Mouse (Mus musculus): ENCODE measurements at regions not wholly inside any gene's neighbourhood (a gene's known extent, or its start where the extent isn't known, plus 50 kb on each side); places are given as distances from the start of the nearest gene placed in this dataset.

DNA sequence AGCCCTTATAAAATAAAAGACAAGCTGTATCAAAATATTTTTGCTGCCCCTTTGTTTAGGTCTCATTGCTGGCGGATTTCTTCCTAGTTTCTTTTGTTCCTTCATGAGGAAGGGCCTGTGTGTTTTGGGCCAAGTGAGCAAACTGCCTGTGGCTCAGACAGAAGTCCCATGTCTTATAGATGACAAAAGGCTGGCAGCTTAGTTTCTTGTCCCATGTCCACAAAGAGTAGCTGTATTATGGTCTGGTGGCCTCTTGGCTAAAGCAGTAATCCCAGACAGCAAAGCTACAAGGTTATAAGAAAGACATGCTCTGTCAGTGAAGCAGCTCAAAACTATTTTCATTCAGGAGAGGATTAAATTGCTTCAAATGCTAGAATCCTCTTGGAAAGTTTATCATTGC lies 103.1 kb upstream of the Kcnab1 start:
- Histone ChIP-seq H3K4me1 (replicated peaks) (no peaks in the 10 kb centered on the region), H3K27ac (no peak overlapping the region), H3K36me3 (no peaks in the 10 kb centered on the region), H3K9ac (no peak overlapping the region), H3K9me3 (replicated peaks) (no peaks in the 10 kb centered on the region), H3K4me3 (no peak overlapping the region), H3K4me2 (no peak overlapping the region), H3K27me3 (no peaks in the 10 kb centered on the region)
- ATAC-seq (replicated peaks; ENCODE audit: insufficient number of reproducible peaks, insufficient read depth, low FRiP score, low read depth) = no peak
- 74% methylated on average over 1 of the region's 1 CpGs for WGBS

DNA sequence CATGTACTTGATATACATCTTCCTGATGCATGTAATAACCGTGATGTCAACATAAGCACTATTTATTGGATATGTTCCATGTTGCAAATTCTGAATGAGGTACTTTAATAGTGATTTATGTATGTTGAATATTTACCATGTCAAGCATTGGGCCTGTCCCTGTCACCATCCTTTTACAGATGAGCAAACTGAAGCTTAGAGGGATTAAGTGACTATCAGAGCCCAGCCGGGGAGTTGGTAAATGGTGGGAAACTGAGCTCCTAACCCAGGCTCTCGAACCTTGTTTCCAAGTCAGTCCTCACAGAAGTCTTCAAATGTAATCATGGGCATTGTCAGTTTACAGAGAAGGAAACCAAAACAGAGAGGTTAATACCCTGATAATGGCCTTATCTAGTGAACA lies 102.6 kb upstream of the Kcnab1 start:
- no peak for ATAC-seq (replicated peaks; ENCODE audit: insufficient number of reproducible peaks, insufficient read depth, low FRiP score, low read depth)
- WGBS = 60% methylated on average over 3 of the region's 3 CpGs

DNA sequence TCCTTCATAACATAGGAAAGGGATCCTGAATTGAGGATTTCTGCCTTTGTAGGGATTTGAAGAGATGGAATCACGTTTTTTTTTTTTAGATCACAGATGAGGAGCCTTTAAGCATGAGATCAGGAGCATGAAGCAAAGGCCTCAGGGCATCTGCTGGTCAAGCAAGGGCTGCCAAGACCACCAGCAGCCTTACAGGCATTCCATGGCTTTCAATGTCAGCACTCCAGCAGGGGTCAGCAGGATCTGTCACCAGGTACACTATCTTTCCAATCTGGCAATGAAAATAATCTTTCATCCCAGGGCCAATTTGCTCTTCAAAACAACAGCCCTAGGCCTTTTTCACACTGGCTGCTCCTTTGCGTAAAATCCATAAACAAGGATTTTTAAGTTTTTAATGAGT lies 85.3 kb upstream of the Kcnab1 start:
- ATAC-seq (replicated peaks; ENCODE audit: insufficient number of reproducible peaks, insufficient read depth, low FRiP score, low read depth) = no peak
- 50% methylated on average over 2 of the region's 2 CpGs for WGBS
- no peaks in the 10 kb centered on the region for H3K36me3 ChIP-seq
- H3K4me1 ChIP-seq (replicated peaks) = no peaks in the 10 kb centered on the region
- no peak overlapping the region for H3K9ac ChIP-seq
- H3K4me2 ChIP-seq = no peak overlapping the region
- H3K4me3 ChIP-seq = no peak overlapping the region
- H3K27ac ChIP-seq = no peak overlapping the region
- H3K27me3 ChIP-seq = no peaks in the 10 kb centered on the region
- no peaks in the 10 kb centered on the region for H3K9me3 ChIP-seq (replicated peaks)

More for the DNA sequence above, 102.6 kb upstream of the Kcnab1 start:
- Histone ChIP-seq H3K27ac (no peak overlapping the region), H3K4me1 (replicated peaks) (no peaks in the 10 kb centered on the region), H3K9me3 (replicated peaks) (no peaks in the 10 kb centered on the region), H3K27me3 (no peaks in the 10 kb centered on the region), H3K9ac (no peak overlapping the region), H3K4me3 (no peak overlapping the region), H3K4me2 (no peak overlapping the region), H3K36me3 (no peaks in the 10 kb centered on the region)

DNA sequence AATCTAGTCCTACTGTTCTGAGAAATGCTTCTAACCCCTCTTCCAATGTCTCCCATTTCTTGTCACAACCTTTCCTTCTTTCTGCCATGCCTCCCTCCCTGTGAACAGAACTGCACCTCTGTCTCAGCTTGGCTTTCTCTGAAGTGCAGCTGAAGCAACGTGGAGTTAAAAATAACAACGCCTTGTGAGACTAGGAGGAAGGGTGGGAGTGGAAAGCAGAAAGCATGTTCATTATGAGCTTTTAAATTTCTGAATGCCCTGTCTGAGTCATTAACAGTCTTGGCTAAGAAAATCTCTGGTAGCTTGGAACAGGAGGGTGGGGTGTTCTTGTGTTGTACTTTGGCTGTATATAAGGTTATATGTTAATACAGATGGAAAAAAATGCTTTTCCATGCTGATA lies 71.6 kb upstream of the Kcnab1 start:
- Histone ChIP-seq H3K4me2 (no peak overlapping the region), H3K27me3 (no peaks in the 10 kb centered on the region), H3K27ac (no peak overlapping the region), H3K36me3 (no peaks in the 10 kb centered on the region), H3K9me3 (replicated peaks) (no peaks in the 10 kb centered on the region), H3K4me1 (replicated peaks) (no peaks in the 10 kb centered on the region), H3K9ac (no peak overlapping the region), H3K4me3 (no peak overlapping the region)
- no peak for ATAC-seq (replicated peaks; ENCODE audit: insufficient number of reproducible peaks, insufficient read depth, low FRiP score, low read depth)
- WGBS = 40% methylated on average over 2 of the region's 2 CpGs

DNA sequence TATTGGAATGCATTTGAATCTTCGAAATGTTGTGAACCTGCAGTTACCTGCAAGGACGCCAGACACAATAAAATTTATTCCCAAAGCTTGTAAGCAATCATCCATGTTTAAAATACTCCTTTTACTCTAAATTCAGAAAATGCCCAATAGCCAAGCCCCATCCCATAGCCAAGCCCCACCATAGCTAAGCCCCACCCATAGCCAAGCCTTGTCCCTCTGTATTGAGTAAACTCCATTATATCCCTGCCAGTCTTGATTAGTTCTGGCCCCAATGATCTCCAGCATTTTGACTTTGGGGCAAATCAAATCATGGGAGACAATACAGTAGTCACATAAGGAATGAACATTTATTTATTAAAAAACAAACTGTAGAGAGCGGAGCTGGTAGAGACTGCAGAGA lies 61.3 kb upstream of the Kcnab1 start:
- H3K27ac ChIP-seq = no peak overlapping the region
- WGBS = 90% methylated on average over 3 of the region's 3 CpGs
- H3K27me3 ChIP-seq = no peaks in the 10 kb centered on the region
- H3K4me3 ChIP-seq = no peak overlapping the region
- no peaks in the 10 kb centered on the region for H3K36me3 ChIP-seq
- no peaks in the 10 kb centered on the region for H3K4me1 ChIP-seq (replicated peaks)
- H3K9me3 ChIP-seq (replicated peaks) = no peaks in the 10 kb centered on the region
- ATAC-seq (replicated peaks; ENCODE audit: insufficient number of reproducible peaks, insufficient read depth, low FRiP score, low read depth) = no peak
- H3K4me2 ChIP-seq = no peak overlapping the region
- H3K9ac ChIP-seq = no peak overlapping the region

DNA sequence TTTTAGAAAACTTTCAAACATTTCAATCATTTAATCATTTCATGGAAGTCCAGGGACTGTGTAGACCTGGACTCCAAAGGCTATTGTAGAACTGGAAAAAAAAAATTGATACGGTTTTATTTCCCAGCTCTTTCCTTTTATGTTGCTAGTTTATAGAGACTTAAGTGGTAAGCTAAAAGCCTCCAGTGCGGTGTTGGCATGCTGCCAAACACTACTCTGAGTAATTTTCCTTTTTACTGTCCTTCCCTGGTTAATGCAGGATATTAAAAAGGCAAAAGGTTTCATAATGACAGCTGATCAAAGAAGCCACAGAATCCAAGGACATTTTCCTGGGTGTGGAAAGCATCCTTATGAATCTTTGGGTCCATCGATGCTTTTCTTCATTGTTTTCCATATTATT lies 53.8 kb upstream of the Kcnab1 start:
- Histone ChIP-seq H3K9ac (no peak overlapping the region), H3K9me3 (replicated peaks) (no peaks in the 10 kb centered on the region), H3K36me3 (no peaks in the 10 kb centered on the region), H3K27me3 (no peaks in the 10 kb centered on the region), H3K4me3 (no peak overlapping the region), H3K4me2 (no peak overlapping the region), H3K4me1 (replicated peaks) (no peaks in the 10 kb centered on the region), H3K27ac (no peak overlapping the region)
- ATAC-seq (replicated peaks; ENCODE audit: insufficient number of reproducible peaks, insufficient read depth, low FRiP score, low read depth) = no peak
- WGBS = 47% methylated on average over 3 of the region's 3 CpGs

Measured in heart, embryonic 15.5 days (tissue).